Mouse (Mus musculus) bone marrow macrophage, adult 2 months (primary cell): ENCODE results near the gene Zc2hc1c.

Experiments used
- CTCF ChIP-seq: IDR thresholded peaks from 2 replicates; pipeline ENCODE4 v1.5.1; 2012; ENCODE audit warnings: low read depth, mild to moderate bottlenecking, low read length, moderate library complexity
- POLR2A ChIP-seq: IDR thresholded peaks from 2 replicates; pipeline ENCODE4 v1.6.1; 2012; ENCODE audit warnings: mild to moderate bottlenecking, low read depth, low read length, borderline replicate concordance

- no peak for TF ChIP-seq CTCF
- TF ChIP-seq POLR2A = no peak
These were observed 9.5 kb upstream of the Zc2hc1c start for GRCm38 (mm10) chr12:85278919-85279318.
